Mouse (Mus musculus) lung, postnatal 0 days (tissue): Measurements from ENCODE around the gene Dnali1.

Source experiments
- CTCF ChIP-seq: IDR thresholded peaks from 2 replicates; pipeline ENCODE4 v1.5.1; 2016; ENCODE audit warnings: antibody characterized with exemption, mild to moderate bottlenecking
- EP300 ChIP-seq: IDR thresholded peaks from 2 replicates; pipeline ENCODE4 v1.6.1; 2016; ENCODE audit warnings: antibody characterized with exemption, mild to moderate bottlenecking, control low read depth

- peak; percentile 91 for TF ChIP-seq CTCF
- no peak for TF ChIP-seq EP300
Measured at GRCm38 (mm10) chr4:125059025-125059424, 6.5 kb downstream of the Dnali1 start.
